Mouse (Mus musculus): ENCODE measurements around the gene Ppp2r5d.

Gene Ppp2r5d

GRCm38 (mm10) chr17:46645561-46646321 lies 59.2 kb downstream of the Ppp2r5d start, which contains the start of the genes Klc4 and Mrpl2:
Gene Klc4 (minus strand): TSS chr17:46646022.
Gene Mrpl2 (plus strand): TSS chr17:46646229.
- DNase-seq (ENCODE audit: low spot score) = peak; percentile 98

- DNase-seq (ENCODE audit: low spot score) = no peak
Observed at GRCm38 (mm10) chr17:46644916-46645475, 59.9 kb downstream of the Ppp2r5d start.

GRCm38 (mm10) chr17:46644152-46644805 lies 60.6 kb downstream of the Ppp2r5d start:
- no peak for DNase-seq (ENCODE audit: low spot score)

- DNase-seq (ENCODE audit: low spot score) = no peak
Observed at GRCm38 (mm10) chr17:46642060-46642459, 62.9 kb downstream of the Ppp2r5d start.

DNA sequence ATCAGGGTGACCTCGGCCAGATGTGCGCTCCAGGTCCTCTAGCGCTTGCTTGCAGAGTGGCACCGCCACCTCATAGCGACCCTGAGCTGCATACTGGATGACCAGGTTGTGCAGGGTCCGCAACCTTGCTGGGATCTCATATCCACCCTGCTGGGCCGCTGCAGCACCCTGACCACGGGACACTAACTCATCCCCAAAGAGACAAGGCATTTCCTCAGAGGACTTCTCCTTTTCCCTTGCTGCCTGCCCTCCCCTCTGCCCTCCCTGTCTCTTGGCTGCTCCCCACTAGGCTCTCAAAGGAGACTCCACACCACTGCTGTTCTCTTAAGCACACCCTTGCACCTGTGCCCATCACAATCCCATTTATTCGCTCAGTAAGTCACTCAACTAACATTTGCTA lies 65.0 kb downstream of the Ppp2r5d start:
- no peak for DNase-seq (ENCODE audit: low spot score)

GRCm38 (mm10) chr17:46636831-46637523 lies 67.9 kb downstream of the Ppp2r5d start:
- peak; percentile 56 for DNase-seq (ENCODE audit: low spot score)
